Mouse (Mus musculus): ENCODE measurements around the gene Zfp518b. TPM values are rescaled to one million over a fixed set of nuclear protein-coding genes. Genes with fewer than 3 reads are reported as not detected.

Zfp518b gene
- 18.8 and 19.0 TPM in 2 replicates for polyA plus RNA-seq (2015; fragmentation: Nextera tagmentation; extraction: Ambion mirVana)

- Histone ChIP-seq H3K4me3 (replicated peaks) (peak within 1 kb of the TSS; percentile 87), H3K27ac (peak within 1 kb of the TSS; percentile 87), H3K4me2 (peak within 1 kb of the TSS; percentile 92), H3K9me3 (replicated peaks) (no peaks in the 10 kb centered on the region), H3K27me3 (no peaks in the 10 kb centered on the region), H3K9ac (peak within 1 kb of the TSS; percentile 79), H3K4me1 (peaks cover 15% of the 10 kb centered on the region), H3K36me3 (peaks cover 36% of the 10 kb centered on the region)
- under 1% methylated on average over 86 of the region's 89 CpGs for WGBS
- ATAC-seq (replicated peaks; ENCODE audit: low FRiP score) = peak; percentile 94
Measured at GRCm38 (mm10) chr5:38684164-38684911, at the start of gene Zfp518b. Gene Zfp518b (minus strand): TSS chr5:38684826.

DNA sequence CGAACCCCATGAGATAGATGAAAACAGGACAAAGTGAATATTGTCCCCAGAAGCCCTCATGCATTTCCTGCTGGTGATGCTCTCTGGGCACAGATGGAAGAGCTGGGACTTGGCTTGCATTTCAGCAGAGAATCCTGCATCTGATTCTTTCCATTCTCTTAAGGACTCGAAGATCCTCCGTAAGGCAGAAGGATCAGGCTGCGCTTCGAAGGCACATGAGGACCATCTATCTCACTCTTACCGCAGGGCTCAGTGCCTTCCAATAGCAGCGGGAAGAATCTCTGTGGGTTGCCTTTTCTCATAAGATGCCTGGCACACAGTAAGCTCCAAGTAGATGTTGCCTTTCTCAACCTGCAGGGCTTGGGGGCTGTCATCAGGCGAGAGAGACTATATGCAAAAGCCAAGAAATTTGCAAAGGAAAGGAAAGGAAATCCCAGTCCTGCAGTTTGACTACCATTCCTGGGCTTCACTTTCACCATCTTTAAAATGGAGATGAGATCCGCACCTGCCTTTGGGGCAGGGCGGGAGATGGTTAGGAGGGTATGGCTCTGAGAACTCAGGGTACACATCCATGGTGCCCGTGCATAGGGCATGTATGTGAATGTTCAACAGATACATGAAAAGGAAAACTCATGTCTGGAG is 24.4 kb upstream of the Zfp518b start:
- Histone ChIP-seq H3K4me2 (no peak overlapping the region), H3K9ac (no peak overlapping the region), H3K27ac (no peak overlapping the region), H3K9me3 (replicated peaks) (no peaks in the 10 kb centered on the region), H3K27me3 (no peaks in the 10 kb centered on the region), H3K4me1 (no peaks in the 10 kb centered on the region), H3K36me3 (no peaks in the 10 kb centered on the region), H3K4me3 (replicated peaks) (no peak overlapping the region)
- no peak for ATAC-seq (replicated peaks; ENCODE audit: low FRiP score)
- 67% methylated on average over 11 of the region's 11 CpGs for WGBS

DNA sequence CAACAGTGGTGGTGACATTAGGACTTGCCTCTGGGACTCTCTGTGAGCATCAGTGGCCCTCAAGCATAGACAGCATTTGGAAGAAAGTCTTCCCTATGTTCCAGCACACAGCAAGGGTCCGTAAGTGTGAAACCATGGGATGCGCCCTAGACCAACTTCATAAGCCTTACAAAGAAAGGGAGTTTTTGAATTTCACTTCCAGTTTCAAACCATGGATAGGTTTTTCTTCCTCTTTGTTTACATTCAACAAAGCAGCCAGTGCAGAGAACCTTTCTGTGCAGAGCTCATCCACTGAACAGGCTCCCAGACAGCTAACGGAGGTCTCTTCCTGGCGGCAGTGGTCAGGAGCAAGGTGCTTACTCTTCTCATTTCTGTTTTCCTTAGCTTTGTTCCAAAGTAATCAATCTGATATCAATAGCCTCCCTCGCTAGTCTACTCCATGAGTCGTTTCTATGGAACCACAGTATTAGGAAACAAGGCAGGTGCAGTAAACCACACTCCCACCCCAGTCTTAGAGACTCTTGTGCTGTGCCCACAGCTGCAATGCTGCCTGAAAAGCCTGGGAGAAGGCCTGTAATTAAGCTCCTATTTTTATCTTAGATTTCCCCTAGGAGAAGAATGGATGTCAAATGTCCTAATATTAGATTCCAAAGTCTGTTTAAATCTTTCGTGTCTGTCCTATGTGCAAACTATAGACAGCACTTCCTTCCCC is 22.9 kb upstream of the Zfp518b start:
- H3K9ac ChIP-seq = no peak overlapping the region
- H3K27ac ChIP-seq = no peak overlapping the region
- H3K9me3 ChIP-seq (replicated peaks) = no peaks in the 10 kb centered on the region
- no peaks in the 10 kb centered on the region for H3K4me1 ChIP-seq
- no peak for ATAC-seq (replicated peaks; ENCODE audit: low FRiP score)
- no peak overlapping the region for H3K4me3 ChIP-seq (replicated peaks)
- WGBS = 64% methylated on average over 7 of the region's 7 CpGs
- no peaks in the 10 kb centered on the region for H3K27me3 ChIP-seq
- no peaks in the 10 kb centered on the region for H3K36me3 ChIP-seq
- no peak overlapping the region for H3K4me2 ChIP-seq

GRCm38 (mm10) chr5:38702941-38703340 is 18.3 kb upstream of the Zfp518b start:
- Histone ChIP-seq H3K27ac (no peak overlapping the region), H3K4me3 (replicated peaks) (no peak overlapping the region), H3K27me3 (no peaks in the 10 kb centered on the region), H3K9me3 (replicated peaks) (no peaks in the 10 kb centered on the region), H3K9ac (no peak overlapping the region), H3K4me1 (no peaks in the 10 kb centered on the region), H3K4me2 (no peak overlapping the region), H3K36me3 (no peaks in the 10 kb centered on the region)
- 92% methylated on average over 6 of the region's 6 CpGs for WGBS
- no peak for ATAC-seq (replicated peaks; ENCODE audit: low FRiP score)

DNA sequence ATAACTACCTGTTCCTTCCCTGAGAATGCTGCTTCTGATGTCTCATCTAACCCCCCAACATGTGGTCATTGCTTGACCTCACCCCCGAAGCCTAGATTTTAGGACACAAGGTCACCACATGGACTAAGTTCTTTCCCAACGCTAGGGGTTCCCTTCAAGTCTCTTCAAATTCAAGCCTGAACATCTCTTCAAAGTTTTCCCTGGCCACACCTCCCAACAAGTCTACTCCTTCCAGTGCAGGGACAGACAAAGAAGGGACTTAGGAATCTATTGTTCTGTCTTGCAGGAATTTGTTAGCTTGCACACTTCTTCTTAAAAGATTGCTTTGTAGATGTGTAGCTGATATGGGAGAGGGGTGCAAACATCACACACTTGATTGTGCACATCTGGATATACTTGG is 17.5 kb upstream of the Zfp518b start:
- Histone ChIP-seq H3K4me2 (no peak overlapping the region), H3K4me3 (replicated peaks) (no peak overlapping the region), H3K36me3 (no peaks in the 10 kb centered on the region), H3K4me1 (no peaks in the 10 kb centered on the region), H3K27ac (no peak overlapping the region), H3K9ac (no peak overlapping the region), H3K27me3 (no peaks in the 10 kb centered on the region), H3K9me3 (replicated peaks) (no peaks in the 10 kb centered on the region)
- no peak for ATAC-seq (replicated peaks; ENCODE audit: low FRiP score)
- WGBS = 82% methylated on average over 2 of the region's 2 CpGs

DNA sequence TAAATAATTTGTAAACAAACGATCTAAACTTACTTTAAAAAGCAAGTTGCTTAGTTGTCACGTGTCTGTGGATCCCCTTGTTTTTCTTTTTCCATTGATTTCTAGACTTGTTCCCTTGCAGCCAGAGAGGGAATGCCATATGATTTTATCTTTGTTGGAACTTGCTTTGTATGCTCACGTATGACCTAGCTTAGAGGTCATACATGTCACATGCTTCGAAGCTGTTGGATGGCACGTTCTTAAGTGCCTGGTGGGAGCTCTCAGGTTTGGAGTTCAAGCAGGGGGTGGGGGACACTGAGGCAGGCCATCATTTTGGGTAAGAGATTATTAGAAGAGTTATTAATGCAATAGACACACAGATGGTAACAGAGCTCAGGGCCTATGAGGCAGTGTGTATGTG is 13.8 kb upstream of the Zfp518b start:
- H3K27me3 ChIP-seq = no peaks in the 10 kb centered on the region
- H3K36me3 ChIP-seq = no peaks in the 10 kb centered on the region
- 82% methylated on average over 5 of the region's 5 CpGs for WGBS
- no peak overlapping the region for H3K9ac ChIP-seq
- no peaks in the 10 kb centered on the region for H3K4me1 ChIP-seq
- no peaks in the 10 kb centered on the region for H3K9me3 ChIP-seq (replicated peaks)
- no peak overlapping the region for H3K4me2 ChIP-seq
- H3K4me3 ChIP-seq (replicated peaks) = no peak overlapping the region
- ATAC-seq (replicated peaks; ENCODE audit: low FRiP score) = no peak
- no peak overlapping the region for H3K27ac ChIP-seq

GRCm38 (mm10) chr5:38698046-38698445 is 13.4 kb upstream of the Zfp518b start:
- no peak overlapping the region for H3K9ac ChIP-seq
- WGBS = 52% methylated on average over 3 of the region's 3 CpGs
- no peak overlapping the region for H3K4me3 ChIP-seq (replicated peaks)
- no peaks in the 10 kb centered on the region for H3K27me3 ChIP-seq
- no peak overlapping the region for H3K27ac ChIP-seq
- H3K36me3 ChIP-seq = no peaks in the 10 kb centered on the region
- H3K4me1 ChIP-seq = no peaks in the 10 kb centered on the region
- no peak overlapping the region for H3K4me2 ChIP-seq
- no peaks in the 10 kb centered on the region for H3K9me3 ChIP-seq (replicated peaks)
- ATAC-seq (replicated peaks; ENCODE audit: low FRiP score) = no peak

GRCm38 (mm10) chr5:38696616-38697375 is 12.2 kb upstream of the Zfp518b start:
- no peak overlapping the region for H3K27ac ChIP-seq
- H3K9ac ChIP-seq = no peak overlapping the region
- no peaks in the 10 kb centered on the region for H3K36me3 ChIP-seq
- H3K4me2 ChIP-seq = no peak overlapping the region
- H3K27me3 ChIP-seq = no peaks in the 10 kb centered on the region
- no peak for ATAC-seq (replicated peaks; ENCODE audit: low FRiP score)
- H3K4me3 ChIP-seq (replicated peaks) = no peak overlapping the region
- no peaks in the 10 kb centered on the region for H3K9me3 ChIP-seq (replicated peaks)
- H3K4me1 ChIP-seq = no peaks in the 10 kb centered on the region
- WGBS = 72% methylated on average over 8 of the region's 8 CpGs

GRCm38 (mm10) chr5:38692859-38693258 is 8.2 kb upstream of the Zfp518b start:
- H3K27ac ChIP-seq = no peak overlapping the region
- ATAC-seq (replicated peaks; ENCODE audit: low FRiP score) = no peak
- no peaks in the 10 kb centered on the region for H3K9me3 ChIP-seq (replicated peaks)
- no peaks in the 10 kb centered on the region for H3K36me3 ChIP-seq
- H3K4me1 ChIP-seq = no peaks in the 10 kb centered on the region
- H3K4me3 ChIP-seq (replicated peaks) = no peak overlapping the region
- no peaks in the 10 kb centered on the region for H3K27me3 ChIP-seq
- H3K4me2 ChIP-seq = no peak overlapping the region
- 87% methylated on average over 6 of the region's 6 CpGs for WGBS
- H3K9ac ChIP-seq = no peak overlapping the region

DNA sequence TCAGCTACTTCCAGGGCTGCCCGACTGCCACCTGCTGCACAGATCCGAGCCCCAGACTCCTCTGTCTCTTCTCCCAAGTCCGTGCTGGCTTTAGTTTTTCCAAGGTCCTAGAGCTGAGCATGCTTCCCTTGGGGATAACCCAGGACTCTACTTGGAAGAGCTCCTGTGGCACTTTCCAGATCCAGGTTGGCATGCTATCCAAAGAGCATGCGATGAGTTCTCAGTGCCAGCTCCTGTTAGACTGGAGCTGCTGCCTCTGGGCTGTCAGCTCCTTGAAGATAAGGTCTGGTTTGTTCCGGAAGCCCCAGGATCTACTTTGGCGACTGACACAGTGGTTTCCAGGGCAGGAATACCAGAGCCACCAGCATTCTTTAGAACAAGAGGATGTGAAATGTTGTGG is 4.6 kb upstream of the Zfp518b start:
- H3K27me3 ChIP-seq = no peaks in the 10 kb centered on the region
- no peak overlapping the region for H3K27ac ChIP-seq
- WGBS = 92% methylated on average over 6 of the region's 6 CpGs
- H3K4me3 ChIP-seq (replicated peaks) = no peak overlapping the region
- H3K36me3 ChIP-seq = no peaks in the 10 kb centered on the region
- no peaks in the 10 kb centered on the region for H3K9me3 ChIP-seq (replicated peaks)
- no peak overlapping the region for H3K9ac ChIP-seq
- no peak overlapping the region for H3K4me2 ChIP-seq
- H3K4me1 ChIP-seq = peaks cover 4% of the 10 kb centered on the region; the same call in 1 of the 2 replicates
- ATAC-seq (replicated peaks; ENCODE audit: low FRiP score) = no peak

DNA sequence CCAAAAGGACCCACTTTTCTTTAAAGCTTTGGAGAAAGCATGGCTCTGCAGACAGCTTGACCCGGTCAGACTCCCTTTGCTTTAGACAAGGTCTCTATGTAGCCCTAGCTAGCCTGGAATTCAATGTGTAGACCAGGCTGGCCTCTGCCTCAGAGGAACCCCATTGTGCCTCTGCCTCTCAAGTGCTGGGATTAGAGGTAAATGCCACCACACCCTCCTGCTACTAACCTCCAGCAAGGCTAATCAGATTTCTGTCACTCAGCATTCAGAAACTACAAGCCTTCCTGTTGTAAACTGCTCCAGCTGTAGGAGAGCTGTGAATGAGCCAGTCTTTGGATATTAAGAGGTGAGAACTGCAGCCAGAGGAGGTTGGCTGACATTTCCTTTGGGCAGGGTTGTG is 3.1 kb upstream of the Zfp518b start:
- peaks cover 3% of the 10 kb centered on the region for H3K36me3 ChIP-seq
- WGBS = 88% methylated on average over 1 of the region's 1 CpGs
- H3K4me1 ChIP-seq = peaks cover 15% of the 10 kb centered on the region
- H3K9me3 ChIP-seq (replicated peaks) = no peaks in the 10 kb centered on the region
- no peak overlapping the region for H3K4me2 ChIP-seq
- no peak overlapping the region for H3K9ac ChIP-seq
- ATAC-seq (replicated peaks; ENCODE audit: low FRiP score) = no peak
- no peaks in the 10 kb centered on the region for H3K27me3 ChIP-seq
- H3K4me3 ChIP-seq (replicated peaks) = no peak overlapping the region
- H3K27ac ChIP-seq = no peak overlapping the region

- no peak for ATAC-seq (replicated peaks; ENCODE audit: low FRiP score)
- Histone ChIP-seq H3K27ac (no peak overlapping the region), H3K9ac (no peak overlapping the region), H3K4me3 (replicated peaks) (no peak overlapping the region), H3K9me3 (replicated peaks) (no peaks in the 10 kb centered on the region), H3K4me2 (no peak overlapping the region), H3K4me1 (no peaks in the 10 kb centered on the region), H3K36me3 (no peaks in the 10 kb centered on the region), H3K27me3 (no peaks in the 10 kb centered on the region)
- 84% methylated on average over 5 of the region's 5 CpGs for WGBS
Measured at GRCm38 (mm10) chr5:38658836-38659235, 25.8 kb downstream of the Zfp518b start.

Data from kidney, embryonic 15.5 days (tissue).